Mouse (Mus musculus) right cerebral cortex, postnatal 14 days (tissue): ENCODE data around the gene Zfp217.

Source experiments
- DNase-seq: peaks from one replicate; pipeline ENCODE4 v3.0.0; 2022

The Zfp217 gene

DNA sequence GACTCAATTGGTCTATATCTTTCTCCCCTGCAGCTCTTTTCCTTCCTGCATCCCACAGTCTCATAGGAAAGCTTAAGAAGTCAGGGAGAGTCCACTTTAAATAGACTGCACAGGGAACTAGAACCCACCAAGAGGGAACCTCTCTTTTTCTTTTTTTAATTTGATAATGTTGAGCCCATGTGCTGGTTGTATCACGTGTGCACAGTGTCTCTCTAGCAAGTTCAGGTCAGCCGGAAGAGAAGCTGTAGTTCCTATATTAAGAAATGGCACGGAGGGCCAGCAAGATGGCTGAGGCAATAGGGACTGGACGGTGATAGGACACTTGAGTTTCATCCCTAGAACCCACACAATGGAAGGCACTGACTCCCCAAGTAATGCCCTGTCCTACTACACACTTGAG, 11.1 kb upstream of the Zfp217 start:
- no peak for DNase-seq

DNA sequence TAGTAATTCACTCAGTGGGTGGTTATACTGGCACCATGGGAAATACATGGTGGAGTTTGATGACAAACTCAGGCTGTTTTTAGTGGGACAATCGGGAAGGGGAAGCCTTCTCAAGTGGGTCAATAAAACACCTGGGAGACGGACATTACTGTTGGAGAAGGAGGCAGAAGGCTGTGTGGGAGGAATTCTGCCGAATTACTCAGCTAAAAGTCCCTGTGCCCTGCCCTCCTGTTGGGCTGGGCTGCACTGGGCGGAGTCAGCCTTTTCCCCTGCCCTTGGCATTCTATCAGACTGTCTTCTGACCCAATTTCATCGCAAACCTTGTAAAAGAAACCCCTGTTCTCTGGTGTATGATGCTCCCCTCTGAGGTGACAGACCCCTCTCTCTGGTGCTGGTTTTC, 10.3 kb upstream of the Zfp217 start:
- no peak for DNase-seq

DNA sequence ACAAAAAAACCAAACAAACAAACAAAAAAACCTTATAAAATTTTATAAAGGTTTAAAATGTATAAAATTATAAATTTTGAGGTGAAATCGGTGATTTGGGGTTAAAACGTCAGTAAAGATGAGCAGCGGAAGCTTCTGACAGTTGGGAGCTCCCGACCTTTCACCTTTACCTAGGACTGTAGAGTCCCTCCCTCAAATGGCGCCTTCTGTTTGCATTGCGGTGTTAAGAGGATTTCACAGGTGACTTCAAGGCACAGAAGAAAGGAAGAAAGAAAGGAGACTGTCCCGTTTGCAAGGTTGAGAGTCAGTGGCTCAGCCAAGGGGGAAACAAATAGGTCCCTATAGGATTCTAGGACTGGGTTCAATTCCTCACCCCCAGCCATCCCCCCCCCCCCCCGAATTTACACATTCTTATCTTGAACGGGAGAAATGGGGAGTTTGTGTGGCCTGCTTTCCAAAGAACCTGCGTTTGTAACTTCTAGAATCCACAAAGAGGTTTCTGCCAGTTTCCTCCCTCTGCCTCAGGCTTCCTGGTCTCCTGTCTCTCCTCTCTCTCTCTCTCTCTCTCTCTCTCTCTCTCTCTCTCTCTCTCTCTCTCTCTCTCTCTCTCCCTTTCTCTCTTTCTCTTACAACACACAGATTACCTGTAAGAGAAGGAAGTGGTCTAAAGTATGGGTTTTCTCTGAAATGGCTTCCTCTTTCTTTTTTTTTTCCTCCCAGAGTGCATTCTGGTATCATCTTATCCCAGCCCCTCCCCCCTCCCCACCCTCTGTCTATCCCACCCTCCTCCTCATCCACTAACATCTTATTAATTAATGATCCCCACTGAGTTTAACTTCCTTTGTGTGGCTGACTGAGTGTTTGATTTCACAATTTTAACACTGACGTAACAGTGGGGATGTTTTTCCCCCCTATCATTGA, 9.6 kb upstream of the Zfp217 start:
- no peak for DNase-seq

DNA sequence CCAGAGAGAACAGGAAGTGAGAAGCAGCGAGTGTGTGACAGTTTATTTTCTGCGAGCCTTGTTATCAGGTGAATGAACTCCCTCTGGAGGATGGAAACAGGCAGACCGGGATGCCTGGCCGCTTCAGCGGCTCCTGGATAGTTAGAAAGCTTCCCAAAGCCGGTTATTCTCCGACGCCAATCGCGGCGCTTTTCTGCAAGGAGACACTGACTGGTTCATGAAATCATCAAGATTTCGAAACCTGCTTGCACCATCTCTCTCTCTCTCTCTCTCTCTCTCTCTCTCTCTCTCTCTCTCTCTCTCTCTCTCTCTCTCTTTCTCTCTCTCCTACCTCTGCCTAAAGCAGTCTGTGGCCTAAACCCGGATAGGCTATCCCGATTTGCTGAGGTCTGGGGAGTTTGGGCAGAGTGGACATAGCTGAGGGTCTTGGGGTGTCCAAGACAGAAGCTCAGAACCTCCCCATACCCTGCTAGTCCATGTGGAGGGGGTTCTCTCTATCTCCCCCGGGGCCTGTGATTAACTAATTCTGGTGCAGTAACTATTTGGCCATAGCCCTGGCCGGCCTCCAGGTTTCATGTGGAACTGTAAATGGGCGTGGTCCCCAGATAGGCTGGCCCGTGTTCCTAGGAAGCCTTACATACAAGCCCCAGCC, 7.3 kb upstream of the Zfp217 start:
- peak; percentile 20 for DNase-seq

DNA sequence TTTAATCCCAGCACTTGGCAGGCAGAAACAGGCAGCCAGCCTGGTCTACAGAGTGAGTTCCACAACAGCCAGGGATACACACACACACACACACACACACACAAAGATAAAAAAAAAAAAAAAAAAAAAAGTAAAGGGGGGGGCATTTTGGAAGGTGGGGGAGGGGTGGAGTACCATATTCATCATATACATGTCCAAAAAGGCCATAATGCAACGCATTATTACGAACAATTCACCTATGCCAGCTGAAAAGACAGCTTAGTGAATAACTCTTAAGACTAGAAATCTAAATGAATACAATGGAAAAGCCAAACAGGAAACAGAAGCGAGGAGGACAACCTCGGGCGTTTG, 6.8 kb upstream of the Zfp217 start:
- no peak for DNase-seq

DNA sequence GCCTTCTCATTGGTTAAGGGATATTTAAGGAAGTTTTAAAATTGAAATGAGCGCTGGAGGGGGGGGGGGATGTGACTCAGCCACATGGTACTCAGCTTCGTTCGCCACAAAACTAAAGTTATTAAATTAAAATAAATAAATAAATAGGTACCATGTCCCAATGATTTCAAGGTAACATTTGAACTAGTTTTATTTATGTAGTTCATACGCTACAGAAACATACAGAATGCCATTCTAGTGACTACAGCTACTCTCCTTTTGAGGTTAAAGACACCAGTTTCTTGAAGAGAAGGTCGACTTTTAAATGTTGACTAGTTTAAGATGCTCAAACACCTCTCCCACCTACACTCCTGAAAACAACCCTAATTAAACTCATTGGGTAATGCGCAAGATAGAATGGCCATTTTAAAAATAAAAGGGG, 6.4 kb upstream of the Zfp217 start:
- no peak for DNase-seq

DNA sequence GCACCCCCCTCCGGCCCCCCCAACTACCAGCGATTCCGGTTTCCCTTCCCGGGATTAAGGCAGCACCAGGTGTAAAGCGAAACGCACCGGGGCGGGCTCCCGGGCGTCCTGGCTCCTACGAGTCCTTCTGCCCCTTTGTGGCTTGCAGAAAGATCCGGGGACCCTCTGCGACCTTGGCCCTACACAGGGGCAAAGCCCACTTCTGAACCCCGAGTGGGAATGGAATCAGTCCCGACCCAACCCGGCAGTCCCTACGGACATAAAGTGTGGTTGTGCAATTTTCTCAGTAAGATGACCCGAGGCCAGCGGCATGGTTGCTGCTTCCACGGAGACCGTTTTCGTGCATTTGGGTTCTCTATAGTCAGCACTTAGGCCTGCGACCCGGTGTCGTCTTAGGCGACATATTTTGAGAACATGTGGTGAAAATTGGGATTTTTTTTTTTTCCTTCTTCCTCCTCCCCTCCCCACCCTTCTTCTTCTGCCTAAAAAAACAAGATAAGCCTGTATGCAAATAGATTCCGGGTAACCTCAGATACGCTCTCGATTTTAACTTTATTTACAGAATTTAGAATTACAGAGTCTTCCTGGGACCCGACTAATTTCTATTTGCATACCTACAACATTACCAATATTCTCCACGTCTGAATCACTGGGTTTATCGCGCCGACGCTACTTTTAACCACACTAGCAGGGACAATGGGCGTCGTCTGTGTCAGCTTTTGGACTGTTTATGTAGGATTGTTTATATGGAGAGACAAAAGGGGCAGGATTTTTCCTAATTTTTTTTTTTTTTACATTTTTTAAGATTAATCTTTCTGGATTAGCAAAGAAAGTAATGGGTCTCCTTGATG, 5.7 kb upstream of the Zfp217 start:
- DNase-seq = no peak

DNA sequence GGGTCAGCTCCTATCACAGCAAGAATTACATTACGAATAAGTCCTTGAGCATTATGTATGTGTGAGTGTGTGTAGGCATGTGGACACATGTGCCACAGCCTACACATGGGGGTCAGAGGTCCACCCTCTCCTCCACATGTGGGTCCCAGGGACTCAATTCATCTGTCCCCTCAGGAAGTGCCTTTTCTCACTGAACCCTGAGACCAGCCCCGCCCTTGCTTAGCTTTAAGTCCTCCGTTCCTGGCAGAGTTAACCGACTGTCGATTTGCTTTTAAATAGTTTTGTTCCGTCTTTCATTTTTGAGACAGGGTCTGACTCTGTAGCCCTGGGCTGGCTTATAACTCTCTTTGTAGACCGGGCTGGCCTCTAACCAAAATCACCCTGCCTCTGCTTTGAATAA, 5.0 kb upstream of the Zfp217 start:
- no peak for DNase-seq

DNA sequence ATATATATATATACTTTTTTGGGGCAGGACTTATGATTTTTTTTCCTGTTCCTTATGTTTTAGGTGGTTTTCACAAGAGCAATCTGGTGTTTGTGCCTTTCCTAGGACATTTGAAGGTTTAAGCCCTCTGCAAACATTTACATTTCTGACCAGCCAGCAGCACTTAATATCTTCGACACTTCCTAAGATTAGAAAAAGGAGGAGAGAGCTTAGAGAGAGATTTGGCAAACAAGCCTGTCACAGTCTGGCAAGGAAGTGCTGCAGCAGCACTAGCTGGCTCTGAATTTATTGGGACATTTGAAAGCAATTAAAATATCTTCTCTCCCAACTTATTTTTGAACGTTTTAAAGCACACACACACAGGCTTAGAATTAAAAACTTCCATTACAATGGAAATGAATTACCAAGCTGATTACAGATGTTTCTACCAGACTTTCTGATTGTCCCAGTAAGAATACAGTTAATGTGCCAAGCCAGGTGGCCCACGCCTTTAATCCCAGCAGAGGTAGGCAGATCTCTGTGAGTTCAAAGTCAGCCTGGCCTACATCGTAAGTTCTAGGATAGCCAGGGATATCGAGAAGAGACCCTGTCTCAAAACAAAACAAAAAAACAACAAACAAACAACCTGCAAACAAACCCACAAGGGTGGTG, 4.3 kb upstream of the Zfp217 start:
- DNase-seq = no peak

DNA sequence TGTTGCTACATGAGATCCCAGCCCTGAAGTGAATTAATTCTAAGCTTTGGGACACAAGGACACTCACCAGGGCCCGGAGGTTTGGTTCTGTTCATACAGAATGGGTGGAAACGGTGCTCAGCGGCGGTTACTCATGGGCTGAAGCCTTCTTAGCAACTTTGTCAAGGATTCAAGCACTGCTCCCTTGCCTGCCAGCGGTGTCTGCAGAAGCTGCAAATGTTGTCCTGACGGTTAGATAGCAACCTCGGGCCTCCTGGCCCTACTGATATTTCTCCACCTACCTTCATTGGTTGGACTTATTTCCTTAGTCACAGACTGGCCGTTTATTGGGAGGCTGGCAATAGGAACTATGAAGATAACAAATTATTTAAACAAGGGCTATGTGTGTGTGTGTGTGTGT, 3.6 kb upstream of the Zfp217 start:
- DNase-seq = no peak

DNA sequence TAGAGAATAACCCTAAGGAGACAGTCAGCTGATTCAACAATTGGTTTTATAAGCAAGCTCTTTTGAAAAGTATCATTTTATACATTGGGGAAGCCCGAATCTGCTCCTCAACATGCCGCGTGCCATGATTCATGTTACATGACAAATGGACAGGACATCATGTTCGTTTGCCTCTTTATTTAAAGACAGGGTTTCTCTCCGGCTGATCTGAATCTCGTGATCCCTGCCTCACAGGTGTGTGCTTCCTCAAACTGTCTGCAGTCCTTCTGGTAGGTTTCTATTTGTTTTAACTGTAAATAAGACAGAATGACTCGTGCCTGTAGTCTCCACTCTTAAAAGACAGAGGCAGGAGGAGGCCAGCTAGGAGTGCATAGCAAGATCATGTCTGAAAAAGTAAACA, 925 bp upstream of the Zfp217 start:
- no peak for DNase-seq

DNA sequence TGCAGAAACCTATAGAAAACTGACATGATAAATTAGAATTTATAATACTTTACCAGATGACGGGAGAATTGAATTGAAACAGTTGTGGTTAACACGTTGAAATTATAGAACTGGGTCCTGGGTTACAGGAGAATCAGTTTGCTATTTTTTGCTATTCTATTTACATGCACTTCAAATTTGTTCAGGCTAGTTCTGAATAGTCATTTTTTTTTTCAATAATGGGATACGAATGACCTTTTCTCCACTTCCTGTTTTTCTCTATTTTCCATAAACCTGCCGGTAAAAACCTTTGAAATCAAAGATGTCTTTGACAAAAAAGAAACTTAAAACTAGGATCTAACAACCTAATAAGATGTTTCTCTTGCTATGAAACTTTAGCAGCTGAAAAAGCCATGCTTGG, 733 bp downstream of the Zfp217 start:
- DNase-seq = no peak

DNA sequence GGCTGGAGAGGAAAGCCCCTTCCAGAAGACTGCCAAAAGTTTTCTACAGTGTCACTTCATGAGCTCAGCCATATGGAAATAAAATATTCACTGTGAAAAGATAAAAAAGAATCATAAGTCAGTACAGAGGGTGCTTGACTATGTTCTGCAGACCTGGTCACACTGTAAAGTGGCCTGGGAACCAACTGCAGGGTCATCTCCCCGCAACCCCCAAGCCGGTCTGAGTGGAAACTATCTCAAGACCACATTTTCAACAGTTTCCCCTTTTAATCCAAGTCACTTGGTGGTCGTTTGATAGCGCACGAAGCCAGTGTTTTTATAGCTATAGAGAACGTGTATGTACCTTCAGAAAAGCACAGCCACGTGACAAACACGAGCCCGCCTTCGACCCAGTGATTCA, 3.6 kb downstream of the Zfp217 start:
- no peak for DNase-seq

DNA sequence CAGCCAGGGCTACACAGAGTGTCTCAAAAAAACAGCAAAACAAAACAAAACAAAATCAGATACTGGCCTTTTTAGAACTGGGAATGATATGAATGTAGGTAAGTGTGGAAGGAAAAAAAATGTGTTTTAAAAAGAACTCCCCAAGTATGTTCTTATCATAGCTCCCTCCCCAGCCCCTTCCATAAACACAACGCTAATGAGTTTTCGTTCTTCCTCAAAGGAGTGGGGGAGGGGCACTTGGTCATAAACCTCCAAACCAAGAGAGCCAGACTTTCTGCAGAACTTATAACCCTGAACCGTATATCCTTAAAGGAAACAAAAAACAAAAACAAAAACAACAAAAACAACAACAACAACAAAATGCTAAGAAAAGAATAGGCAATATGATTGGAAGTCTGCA, 4.0 kb downstream of the Zfp217 start:
- DNase-seq = no peak

DNA sequence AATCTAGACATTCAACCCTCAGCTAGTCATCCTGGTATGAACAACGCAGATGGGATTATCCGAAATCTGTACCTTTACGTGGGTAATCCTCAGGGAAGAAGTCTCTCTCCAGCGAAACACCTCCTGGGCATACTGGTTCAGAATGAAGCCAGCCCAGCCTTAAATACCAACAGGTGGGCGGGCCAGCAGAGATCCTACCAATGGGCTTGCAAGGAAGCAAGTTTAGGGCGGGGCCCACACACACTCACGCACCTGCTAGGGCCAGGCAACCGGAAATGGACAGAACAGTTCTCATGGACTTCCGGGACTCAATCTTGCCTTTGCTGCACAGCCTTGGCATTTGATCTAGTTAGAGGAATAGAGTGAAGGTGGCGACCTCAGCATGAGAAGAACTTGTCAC, 5.4 kb downstream of the Zfp217 start:
- no peak for DNase-seq

DNA sequence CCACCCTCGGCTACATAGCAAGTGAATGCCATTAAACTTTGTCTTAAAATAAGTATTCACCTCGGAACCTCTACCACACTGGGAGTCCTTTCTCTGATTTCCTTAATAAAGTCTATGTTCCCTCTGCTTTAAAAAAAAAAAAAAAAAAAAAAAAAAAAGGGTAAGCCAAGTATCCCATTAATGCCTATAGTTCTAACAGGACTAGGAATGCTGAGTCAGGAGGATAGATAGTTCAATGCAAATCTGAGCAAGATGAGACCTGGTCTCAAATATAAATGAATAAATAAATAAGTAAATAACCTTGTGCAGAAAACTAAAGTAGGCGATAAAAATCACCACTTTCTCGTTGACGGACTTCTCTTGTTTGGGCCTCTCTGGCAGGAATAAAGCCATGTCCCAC, 6.4 kb downstream of the Zfp217 start:
- no peak for DNase-seq

DNA sequence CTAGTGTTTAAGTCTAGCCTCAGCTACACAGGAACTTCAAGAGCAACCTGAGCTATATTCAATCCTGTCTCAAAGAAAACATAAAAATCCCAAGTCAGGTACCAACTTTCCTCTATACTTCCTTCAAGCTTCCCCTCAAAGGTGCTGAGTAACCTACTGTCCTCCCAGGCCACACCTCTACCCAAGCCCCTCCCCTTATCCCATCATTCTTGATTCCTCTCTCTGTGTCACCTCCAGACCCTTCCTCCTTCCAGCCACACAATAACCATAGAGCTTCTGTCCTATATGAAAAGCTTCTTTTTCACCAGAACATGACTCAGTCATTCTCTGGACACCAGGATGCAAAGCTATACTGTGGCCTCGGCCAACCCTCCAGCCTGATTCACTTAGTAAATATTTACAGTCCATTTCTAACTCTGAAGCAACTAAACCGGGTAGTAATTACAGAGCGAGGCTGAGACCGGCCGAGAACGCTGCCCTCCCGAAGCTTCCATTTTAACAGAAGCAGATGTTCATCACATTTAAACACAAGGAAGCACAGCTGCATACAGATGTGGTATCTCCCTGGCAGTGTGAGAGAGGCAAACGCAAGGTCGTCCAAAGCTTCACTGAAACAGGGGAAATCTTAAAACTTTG, 8.4 kb downstream of the Zfp217 start:
- DNase-seq = no peak

DNA sequence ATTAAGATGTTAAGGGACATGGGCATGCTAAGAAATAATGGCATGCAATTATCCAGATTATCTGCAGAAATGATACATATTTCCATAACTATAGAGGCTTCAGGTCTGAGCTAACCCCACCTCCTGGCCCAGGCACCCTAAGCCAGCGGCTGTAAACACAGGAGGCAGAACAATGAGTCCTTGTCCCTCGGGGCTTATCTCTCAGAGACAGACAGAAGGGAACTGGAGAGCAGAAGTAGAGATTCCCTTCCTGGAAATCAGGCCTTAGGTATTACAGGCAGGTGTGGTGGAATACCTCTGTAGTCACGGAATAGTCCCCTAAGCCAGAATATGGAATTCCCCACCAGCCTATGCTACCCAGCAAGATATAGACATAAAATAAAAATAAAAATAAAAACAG, 11.0 kb downstream of the Zfp217 start:
- no peak for DNase-seq

DNA sequence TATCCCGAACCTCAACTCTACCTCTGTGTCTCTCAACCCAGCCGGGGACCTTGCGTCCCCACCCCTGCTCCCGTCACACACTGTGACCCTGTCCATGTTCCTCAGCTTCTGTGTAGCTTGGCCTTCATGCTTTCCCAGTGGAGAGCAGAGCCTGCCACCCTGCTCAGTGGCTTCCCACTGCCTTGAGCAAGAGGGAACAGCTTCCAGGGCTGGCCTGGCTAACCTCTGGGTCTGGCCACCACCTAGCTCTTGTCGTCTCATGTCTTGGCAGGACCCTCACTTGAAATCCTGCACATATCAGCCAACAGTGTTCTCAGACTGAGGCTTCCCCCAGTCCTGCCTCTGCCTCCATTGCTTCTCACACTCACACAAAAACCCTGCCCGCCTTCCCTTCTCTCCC, 12.1 kb downstream of the Zfp217 start:
- no peak for DNase-seq

DNA sequence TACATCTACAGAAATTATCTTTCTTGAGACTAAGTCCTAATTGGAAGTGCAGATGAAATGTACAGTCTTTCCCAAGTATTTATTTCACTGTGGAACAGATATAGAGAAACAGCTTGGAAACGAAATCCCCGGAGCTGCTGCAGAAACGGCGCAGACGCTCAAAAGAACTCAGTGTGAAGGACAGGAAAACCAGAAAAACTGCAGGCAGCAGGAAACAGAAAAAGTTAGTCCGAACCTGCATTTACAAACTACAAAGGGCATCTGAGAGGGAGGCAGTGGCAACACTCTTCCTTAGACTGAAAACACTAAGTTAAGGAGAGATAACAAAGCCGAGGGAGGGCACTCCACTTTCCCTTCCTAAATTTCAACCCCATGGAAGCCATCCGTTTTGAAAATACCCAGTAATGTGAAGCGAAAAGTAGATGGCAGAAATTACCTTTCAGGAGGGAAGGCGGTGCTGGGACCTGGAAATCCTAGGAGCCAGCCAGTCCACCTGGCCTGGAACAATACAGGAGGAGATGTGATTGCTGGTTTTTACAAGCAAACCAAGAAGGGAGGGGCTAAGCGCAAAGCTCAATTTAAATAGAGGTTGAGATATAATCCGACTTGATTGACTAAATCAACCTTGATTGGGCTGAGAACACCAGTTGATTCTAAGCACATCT, 13.7 kb downstream of the Zfp217 start:
- no peak for DNase-seq

DNA sequence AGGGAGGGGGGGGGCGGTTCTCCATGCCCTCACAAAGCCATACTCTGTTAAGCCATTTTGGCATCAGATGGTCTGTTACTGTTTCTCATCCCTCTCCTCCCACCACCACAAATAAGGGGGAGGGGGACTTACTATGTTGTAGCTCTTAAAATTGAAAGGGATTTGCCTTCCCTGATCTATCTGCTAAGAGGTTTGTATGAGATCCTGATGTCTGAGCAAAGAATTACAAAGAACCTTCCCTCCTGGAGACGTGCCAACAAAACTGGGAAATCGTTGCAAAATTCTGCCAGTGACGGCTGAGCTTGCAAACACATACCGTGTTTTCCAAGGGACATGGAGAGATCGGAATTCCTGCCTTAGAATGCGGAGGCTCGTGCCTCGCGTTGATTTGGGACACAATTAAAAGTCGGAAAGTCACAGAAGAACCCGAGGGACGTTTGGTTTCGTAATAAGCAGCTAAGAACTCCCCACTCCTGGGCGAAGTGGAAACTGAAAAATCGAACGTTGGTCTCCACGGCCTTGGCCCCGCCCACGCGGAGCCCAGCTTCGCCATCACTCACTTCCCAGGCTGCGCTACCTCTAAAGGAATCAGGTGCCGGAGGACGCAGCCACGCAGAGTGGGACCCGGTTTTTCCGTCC, 14.7 kb downstream of the Zfp217 start:
- DNase-seq = peak; percentile 57

DNA sequence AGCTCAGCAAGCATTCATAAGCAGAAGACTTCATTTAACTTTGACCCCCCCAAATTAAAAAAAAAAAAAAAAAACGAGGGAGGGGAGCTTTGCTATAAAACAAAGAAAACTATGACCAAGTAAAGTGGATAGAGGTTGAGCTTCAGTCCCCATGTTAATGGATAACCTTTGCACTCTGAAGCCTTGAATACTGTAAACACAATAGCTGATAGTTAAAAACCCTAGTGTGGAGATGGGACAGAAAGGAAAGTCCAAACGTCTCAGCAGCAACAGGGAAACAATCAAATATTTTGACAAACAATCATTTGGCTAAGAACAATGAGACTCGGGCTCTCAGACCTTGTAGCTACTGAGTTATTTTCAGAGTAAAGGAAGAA, 15.2 kb downstream of the Zfp217 start:
- no peak for DNase-seq
